Mouse (Mus musculus) gastrocnemius, postnatal 36 days (tissue): ENCODE data around the gene Lypd6b. TPM values are rescaled to one million over a fixed set of nuclear protein-coding genes. Genes with fewer than 3 reads are reported as not detected.

Experiments
- DNase-seq, 2 experiments: peaks; one replicate each; pipeline ENCODE4 v3.0.0; 2022
- intact Hi-C: fragments of 180-260 bp; cut with DNase I; formaldehyde crosslinking; loops from one replicate; pipeline ENCODE4 v1.15.1; 2025
- total RNA-seq, 2 experiments: library from RNA; stranded (reverse); gene quantifications; 2 replicates each; pipeline ENCODE4 v1.2.3; 2021

The Lypd6b gene
- total RNA-seq, 2 experiments from 2014 or later: not detected

DNA sequence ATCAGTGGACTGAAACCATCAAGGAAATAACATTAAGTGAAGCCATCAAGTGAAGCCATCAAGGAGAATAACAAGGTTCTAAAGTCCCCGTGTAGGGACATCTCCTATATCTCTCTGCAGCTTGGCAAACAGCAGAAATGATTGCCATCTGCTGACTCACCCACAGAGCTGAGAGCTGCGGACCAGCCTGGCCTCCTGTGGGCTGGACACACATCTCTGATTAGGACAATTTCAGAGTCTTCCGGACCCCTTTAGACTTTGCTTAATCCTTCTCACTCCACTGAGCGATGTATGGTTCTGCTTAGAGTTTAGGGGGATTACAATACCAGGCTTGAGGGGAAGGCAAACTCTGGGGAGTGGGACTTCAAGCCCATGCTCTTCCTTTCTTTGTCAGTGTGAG lies 135.3 kb downstream of the Lypd6b start:
- no peak for DNase-seq
- intact Hi-C loops: no loop called here

- intact Hi-C loops: no loop called here
- DNase-seq: no peak
Observed at GRCm38 (mm10) chr2:49926186-49926585, 138.7 kb downstream of the Lypd6b start.

- intact Hi-C loops: no loop called here
- DNase-seq: no peak
Observed at GRCm38 (mm10) chr2:49927362-49927761, 139.9 kb downstream of the Lypd6b start.

- intact Hi-C loops: no loop called here
Observed at GRCm38 (mm10) chr2:49929931-49930330, 142.4 kb downstream of the Lypd6b start.

GRCm38 (mm10) chr2:49937621-49938020 lies 150.1 kb downstream of the Lypd6b start:
- intact Hi-C loops: no loop called here
- no peak for DNase-seq

More at GRCm38 (mm10) chr2:49929931-49930330, 142.4 kb downstream of the Lypd6b start:
- no peak for DNase-seq

- intact Hi-C loops: no loop called here
- no peak for DNase-seq
Observed at GRCm38 (mm10) chr2:49938246-49938645, 150.8 kb downstream of the Lypd6b start.

- DNase-seq: no peak
- intact Hi-C loops: no loop called here
Observed at GRCm38 (mm10) chr2:49940372-49940771, 152.9 kb downstream of the Lypd6b start.

GRCm38 (mm10) chr2:49942100-49942499 lies 154.6 kb downstream of the Lypd6b start:
- intact Hi-C loops: no loop called here

DNA sequence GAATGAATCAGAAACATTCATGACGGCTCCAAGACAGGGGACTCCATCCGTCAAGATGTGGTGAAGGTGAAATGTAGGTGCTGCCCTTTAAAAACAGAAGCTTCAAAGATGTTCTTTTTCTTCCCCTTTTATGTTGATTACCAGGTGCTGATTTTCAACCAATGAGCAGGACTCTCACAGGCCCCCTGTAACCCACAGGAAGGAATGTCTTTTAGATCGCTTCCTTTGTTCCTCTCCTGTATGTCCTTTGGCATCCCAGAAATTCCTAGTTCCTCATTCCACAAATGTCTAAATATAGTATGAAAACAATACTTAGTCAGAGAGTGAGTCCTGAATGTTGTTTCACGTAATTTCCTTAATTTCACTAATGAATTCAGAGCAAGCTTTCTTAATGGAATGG lies 164.2 kb downstream of the Lypd6b start:
- intact Hi-C loops: no loop called here
- no peak for DNase-seq

More at GRCm38 (mm10) chr2:49942100-49942499, 154.6 kb downstream of the Lypd6b start:
- DNase-seq: no peak

DNA sequence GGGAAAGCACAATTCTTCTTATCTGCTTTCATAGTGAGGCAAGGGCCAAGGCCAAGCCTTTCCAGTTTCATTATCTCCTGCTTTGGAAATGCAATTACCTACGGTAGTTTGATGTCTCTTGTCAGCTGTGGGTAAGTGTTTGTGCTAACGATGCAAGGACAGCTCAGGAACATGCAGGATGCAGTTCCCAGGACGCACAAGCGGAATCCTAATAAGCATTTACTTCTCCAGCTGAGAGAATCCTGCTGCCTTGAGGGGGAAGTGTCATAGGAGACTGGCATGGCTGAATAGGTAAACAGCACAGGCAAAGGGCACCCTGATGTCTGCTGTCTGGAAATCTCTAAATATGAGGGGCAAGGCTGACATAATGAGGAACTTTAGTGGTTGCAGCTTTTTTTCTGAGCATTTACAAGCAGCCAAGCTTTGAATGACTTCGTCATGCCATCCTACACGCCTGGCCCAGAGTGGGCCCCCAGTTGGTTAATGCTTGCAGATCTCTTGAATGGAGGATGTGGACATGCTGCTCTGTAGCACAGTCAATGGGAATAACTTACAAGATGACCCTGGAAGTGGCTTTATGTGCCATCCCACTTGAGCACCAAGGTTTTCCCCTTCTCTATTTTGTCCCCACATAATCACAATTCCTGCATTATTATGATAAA lies 165.3 kb downstream of the Lypd6b start:
- intact Hi-C loops: no loop called here
- no peak for DNase-seq

DNA sequence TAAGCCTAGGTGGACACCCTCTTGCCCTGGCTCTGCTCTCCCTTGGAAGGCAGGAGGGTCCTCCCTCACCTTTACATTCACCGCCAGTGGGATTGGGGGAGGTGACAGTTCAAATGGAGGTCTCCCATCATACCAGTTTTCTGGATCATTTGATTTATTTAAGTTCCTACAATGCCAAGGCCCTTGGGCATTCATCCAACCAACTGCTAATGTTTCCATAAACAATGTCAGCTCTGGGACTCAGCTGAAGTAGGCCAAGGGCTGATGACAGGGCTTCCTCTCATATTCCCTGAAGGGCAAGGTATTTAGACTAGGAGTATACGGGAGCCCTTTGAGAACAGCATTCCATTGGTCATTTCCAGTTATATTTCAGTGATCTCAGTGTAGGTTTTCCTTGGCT lies 170.0 kb downstream of the Lypd6b start:
- intact Hi-C loops: no loop called here
- DNase-seq: no peak

DNA sequence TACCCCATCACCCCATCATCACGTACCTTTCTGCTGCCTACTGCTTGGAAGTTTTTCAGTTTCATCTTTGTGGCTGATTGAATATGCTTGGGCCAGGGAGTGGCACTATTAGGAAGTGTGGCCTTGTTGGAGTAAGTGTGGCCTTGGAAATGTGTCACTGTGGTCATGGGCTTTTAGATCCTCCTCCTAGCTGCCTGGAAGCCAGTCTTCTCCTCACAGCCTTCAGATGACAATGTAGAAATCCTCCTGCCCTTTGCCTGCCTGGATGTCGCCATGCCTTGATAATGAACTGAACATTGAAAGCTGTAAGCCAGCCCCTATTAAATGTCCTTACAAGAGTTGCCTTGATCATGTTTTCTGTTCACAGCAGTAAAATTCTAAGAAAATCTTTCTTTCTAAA lies 174.5 kb downstream of the Lypd6b start:
- intact Hi-C loops: no loop called here
- no peak for DNase-seq

DNA sequence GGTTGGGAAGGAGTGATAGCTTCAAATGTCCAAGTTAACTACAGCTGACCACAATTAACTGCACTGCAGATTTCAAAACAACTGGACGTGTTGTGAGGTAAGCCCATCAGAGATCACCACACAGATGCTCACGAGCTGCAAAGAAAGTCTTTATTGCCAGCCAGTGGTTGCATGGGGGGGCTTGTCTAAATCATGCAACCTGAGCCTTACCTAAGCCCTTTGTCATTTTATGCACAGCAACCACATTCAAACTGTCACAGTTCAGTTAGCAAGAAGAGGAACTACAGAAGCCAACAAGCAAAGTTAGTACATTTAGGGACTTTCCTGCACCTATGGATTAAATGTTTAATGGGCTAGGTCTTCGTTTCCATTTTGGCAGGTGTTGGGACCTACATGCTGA lies 177.4 kb downstream of the Lypd6b start:
- intact Hi-C loops: no loop called here

GRCm38 (mm10) chr2:49967748-49968147 lies 180.3 kb downstream of the Lypd6b start:
- intact Hi-C loops: no loop called here
- no peak for DNase-seq

More for the DNA sequence above, 177.4 kb downstream of the Lypd6b start:
- no peak for DNase-seq

- intact Hi-C loops: no loop called here
- no peak for DNase-seq
Observed at GRCm38 (mm10) chr2:49970990-49971389, 183.5 kb downstream of the Lypd6b start.

DNA sequence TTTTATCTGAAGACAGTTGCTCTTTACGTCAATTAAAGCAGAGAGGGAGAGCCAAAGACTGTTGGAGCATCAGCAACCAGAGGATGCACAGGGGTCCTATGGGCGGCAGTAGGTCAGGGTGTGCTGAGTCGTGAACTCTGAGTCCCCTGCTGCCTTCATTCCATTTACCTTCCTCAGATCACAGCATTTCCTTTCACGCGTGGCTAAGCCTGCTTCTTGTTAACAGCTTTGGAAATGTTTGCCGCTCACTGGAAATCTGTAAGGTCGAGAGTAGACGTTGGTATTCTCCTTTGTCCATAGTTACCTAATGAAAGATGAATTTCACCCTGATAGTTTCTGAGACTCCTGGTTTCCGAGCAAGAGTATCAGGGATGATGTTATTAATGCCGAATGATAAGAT lies 191.1 kb downstream of the Lypd6b start:
- intact Hi-C loops: no loop called here
- no peak for DNase-seq

- intact Hi-C loops: no loop called here
- no peak for DNase-seq
Observed at GRCm38 (mm10) chr2:49979991-49980390, 192.5 kb downstream of the Lypd6b start.

- intact Hi-C loops: no loop called here
- DNase-seq: no peak
Observed at GRCm38 (mm10) chr2:49983021-49983420, 195.5 kb downstream of the Lypd6b start.

DNA sequence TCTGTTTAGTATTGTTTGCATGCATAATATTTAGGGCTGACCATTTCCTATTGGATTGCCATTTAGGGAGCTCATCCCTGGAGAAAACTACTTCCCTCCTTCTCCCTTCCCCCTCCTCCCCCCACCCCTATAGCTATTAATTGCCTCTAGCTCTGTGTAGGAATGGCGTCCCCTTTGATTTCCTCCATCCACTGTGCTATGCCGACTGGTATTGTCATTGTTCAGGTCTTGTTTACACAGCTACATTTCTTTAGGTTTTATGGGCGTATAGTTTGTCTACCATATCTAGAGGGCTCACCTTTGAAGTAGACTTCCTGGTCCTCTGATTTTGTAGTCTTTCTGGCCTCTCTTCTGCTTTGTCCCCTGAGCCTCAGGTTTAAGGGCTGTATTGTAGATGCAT lies 197.3 kb downstream of the Lypd6b start:
- intact Hi-C loops: no loop called here
- DNase-seq: no peak

DNA sequence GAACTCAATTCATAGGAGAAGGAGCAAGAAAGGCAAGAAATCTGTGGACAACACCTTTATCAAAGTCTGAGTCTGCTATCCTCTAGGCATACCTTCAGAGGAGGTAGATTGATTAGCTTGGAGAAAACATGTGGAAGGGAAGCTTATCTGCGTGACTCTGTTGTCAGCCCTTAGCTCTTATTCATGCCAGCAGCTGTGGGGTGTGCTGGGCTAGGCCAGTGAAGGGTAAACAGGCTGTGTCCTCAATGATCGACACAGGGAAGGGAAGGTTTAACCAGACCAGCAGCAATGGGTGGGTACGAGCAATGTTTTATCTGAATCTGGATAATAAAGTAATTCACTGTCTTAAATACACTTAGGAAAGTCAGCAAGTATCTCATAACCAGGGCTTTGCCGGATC lies 208.4 kb downstream of the Lypd6b start:
- no peak for DNase-seq
- intact Hi-C loops: no loop called here

GRCm38 (mm10) chr2:49997216-49997615 lies 209.7 kb downstream of the Lypd6b start:
- DNase-seq: no peak
- intact Hi-C loops: no loop called here
